Mouse (Mus musculus) heart, postnatal 0 days (tissue): Measurements from ENCODE around the gene Cers6. TPM values are rescaled to one million over a fixed set of nuclear protein-coding genes. Genes with fewer than 3 reads are reported as not detected.

Experiments
- ATAC-seq: fragments of 200-750 bp; cut with Nextera tagmentation; 2 replicates; pipeline ENCODE4 v1.8.0; 2017; ENCODE audit warnings: low read depth, moderate number of reproducible peaks, moderate library complexity; ENCODE audit not compliant: insufficient read depth
- DNase-seq: peaks from one replicate; pipeline ENCODE4 v3.0.0-alpha.2; 2016; ENCODE audit warnings: low spot score
- H3K27ac ChIP-seq: fragments of 300-500 bp; sonication (generic); 2 replicates; pipeline ENCODE4 v1.5.1; 2014; ENCODE audit warnings: low read depth, mild to moderate bottlenecking
- H3K27me3 ChIP-seq: fragments of 300-500 bp; sonication (generic); 2 replicates; pipeline ENCODE4 v1.6.1; 2014; ENCODE audit warnings: low read length, mixed read lengths; ENCODE audit not compliant: control insufficient read depth, insufficient read depth
- H3K36me3 ChIP-seq: fragments of 300-500 bp; sonication (generic); replicated peaks from 2 replicates; pipeline ENCODE4 v1.6.1; 2014; ENCODE audit warnings: low read length, mixed read lengths; ENCODE audit not compliant: control insufficient read depth, insufficient read depth
- H3K4me1 ChIP-seq: fragments of 300-500 bp; sonication (generic); 2 replicates; pipeline ENCODE4 v1.6.1; 2014; ENCODE audit warnings: antibody characterized with exemption; ENCODE audit not compliant: control insufficient read depth, insufficient read depth
- H3K4me2 ChIP-seq: fragments of 300-500 bp; sonication (generic); 2 replicates; pipeline ENCODE4 v1.6.1; 2014; ENCODE audit warnings: low read depth, mild to moderate bottlenecking, low read length, moderate library complexity
- H3K4me3 ChIP-seq: fragments of 300-500 bp; sonication (generic); 2 replicates; pipeline ENCODE4 v1.5.1; 2014; ENCODE audit warnings: low read depth, low read length
- H3K9ac ChIP-seq: fragments of 300-500 bp; sonication (generic); replicated peaks from 2 replicates; pipeline ENCODE4 v1.6.1; 2014; ENCODE audit warnings: low read depth, low read length, mixed read lengths
- H3K9me3 ChIP-seq: fragments of 300-500 bp; sonication (generic); replicated peaks from 2 replicates; pipeline ENCODE4 v1.6.1; 2016; ENCODE audit warnings: low read length; ENCODE audit not compliant: control insufficient read depth
- CTCF ChIP-seq: IDR thresholded peaks from 2 replicates; pipeline ENCODE4 v1.5.1; 2016; ENCODE audit warnings: antibody characterized with exemption, control low read depth, low read depth
- EP300 ChIP-seq: IDR thresholded peaks from 2 replicates; pipeline ENCODE4 v1.6.1; 2016; ENCODE audit warnings: antibody characterized with exemption, low read depth
- WGBS: fragments of 180-500 bp; shearing (Covaris S2); extraction: QIAGEN DNeasy Blood & Tissue Kit; methylation state at CpG from one replicate; pipeline ENCODE4 v1.1.7; 2014; 5-methylcytosine and 5-hydroxymethylcytosine counted together
- polyA plus RNA-seq: library from polyadenylated mRNA; unstranded; fragments of >200 nt; fragmentation: Nextera tagmentation; extraction: Ambion mirVana; gene quantifications from 2 replicates; pipeline ENCODE4 v1.2.1, GENCODE M21; 2015
- total RNA-seq: library from RNA; depleted of rRNA; stranded (reverse); fragments of >200 nt; gene quantifications from 2 replicates; pipeline ENCODE4 v1.2.3, GENCODE M21; 2014; ENCODE audit warnings: low replicate concordance

Cers6 gene
- total and polyA plus RNA-seq, 2 experiments from 2014 or later: 8.5 to 36.0 TPM

DNA sequence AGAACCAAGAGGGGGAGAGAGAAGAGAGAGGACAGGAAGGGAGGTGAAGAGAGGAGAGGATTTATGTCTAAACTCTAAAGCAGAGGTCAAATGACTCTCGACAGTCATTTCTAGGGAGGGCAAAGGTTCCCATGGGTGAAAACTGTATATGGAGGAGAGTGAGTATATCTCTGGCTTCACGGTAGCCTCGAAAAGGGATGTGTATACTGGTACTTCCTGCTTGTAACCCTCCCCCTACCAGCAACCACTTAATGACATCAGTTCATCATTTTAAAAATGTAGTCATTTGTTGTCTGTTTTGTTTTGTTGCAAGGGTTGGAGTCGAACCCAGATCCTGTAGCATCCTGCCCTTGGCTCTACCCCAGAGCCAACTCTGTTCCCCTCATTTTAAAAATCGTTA lies 17.9 kb upstream of the Cers6 start:
- Histone ChIP-seq H3K4me3 (no peak overlapping the region), H3K4me2 (no peak overlapping the region), H3K27me3 (no peaks in the 10 kb centered on the region), H3K9me3 (no peaks in the 10 kb centered on the region), H3K36me3 (no peaks in the 10 kb centered on the region), H3K4me1 (no peaks in the 10 kb centered on the region), H3K27ac (no peak overlapping the region), H3K9ac (no peak overlapping the region)
- no peak for TF ChIP-seq EP300
- TF ChIP-seq CTCF: no peak
- 78% methylated on average over 5 of the region's 5 CpGs for WGBS
- ATAC-seq: no peak
- DNase-seq: no peak

DNA sequence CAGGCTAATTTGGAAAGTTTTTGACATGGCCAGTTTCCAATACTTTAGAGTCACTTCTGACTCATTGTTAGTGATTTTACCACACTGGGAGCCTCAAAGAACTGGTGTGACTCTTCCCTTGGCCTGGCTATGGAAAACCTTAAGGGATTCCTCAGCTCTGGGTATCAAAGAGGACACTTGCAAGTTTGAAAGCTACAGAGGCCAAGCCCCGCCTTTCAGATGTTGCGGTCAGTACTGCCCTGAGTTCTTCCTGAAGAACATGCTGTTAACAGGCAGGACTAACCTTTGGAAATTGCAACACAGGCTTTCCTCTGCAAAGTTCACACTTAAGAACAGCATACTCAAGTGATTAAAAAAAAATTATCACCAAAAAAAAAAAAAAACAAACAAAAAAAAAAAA lies 16.7 kb upstream of the Cers6 start:
- TF ChIP-seq EP300 (no peak), CTCF (no peak)
- Histone ChIP-seq H3K36me3 (no peaks in the 10 kb centered on the region), H3K27me3 (no peaks in the 10 kb centered on the region), H3K27ac (no peak overlapping the region), H3K4me2 (no peak overlapping the region), H3K4me1 (no peaks in the 10 kb centered on the region), H3K4me3 (no peak overlapping the region), H3K9me3 (no peaks in the 10 kb centered on the region), H3K9ac (no peak overlapping the region)
- ATAC-seq (no peak), DNase-seq (no peak)
- 74% methylated on average over 2 of the region's 2 CpGs for WGBS

DNA sequence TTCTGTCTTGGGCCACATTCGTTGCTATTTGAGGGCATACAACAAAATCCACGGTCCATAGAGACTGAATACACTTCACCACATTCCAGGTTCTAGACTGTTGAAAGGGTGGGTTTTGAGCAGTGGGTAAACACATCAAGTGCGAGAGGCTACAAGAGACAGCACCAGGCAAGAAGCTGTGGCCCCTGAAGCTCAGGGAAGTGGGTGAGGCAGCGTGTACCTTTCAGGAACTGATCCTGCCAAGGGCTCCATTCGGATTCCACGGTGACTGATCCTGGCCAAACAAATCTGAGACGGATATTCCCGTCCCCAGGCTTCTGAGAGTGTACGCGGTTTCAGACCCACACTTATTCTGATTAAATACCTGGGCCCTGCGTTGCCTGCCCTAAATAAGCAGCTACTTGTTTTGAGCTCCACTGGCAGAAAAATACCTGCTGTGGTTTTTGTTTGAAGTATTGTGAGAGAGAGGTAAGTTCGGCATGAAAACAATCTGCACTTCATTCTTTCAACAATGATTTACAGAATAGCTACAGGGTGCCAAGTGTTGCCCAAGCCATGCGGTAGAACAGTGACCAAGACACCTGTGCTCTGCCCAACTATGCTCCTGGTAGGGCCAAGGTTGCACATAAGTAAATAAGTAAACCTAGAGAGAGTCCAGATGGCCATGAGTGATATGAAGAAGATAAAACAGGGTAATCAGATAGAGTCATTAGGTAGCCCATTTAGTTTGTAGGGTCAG lies 16.1 kb upstream of the Cers6 start:
- no peak for DNase-seq
- ATAC-seq: no peak
- no peaks in the 10 kb centered on the region for H3K27me3 ChIP-seq
- H3K4me1 ChIP-seq: no peaks in the 10 kb centered on the region
- H3K27ac ChIP-seq: no peak overlapping the region
- H3K9ac ChIP-seq: no peak overlapping the region
- no peak overlapping the region for H3K4me3 ChIP-seq
- TF ChIP-seq CTCF: no peak
- no peak for TF ChIP-seq EP300
- H3K36me3 ChIP-seq: no peaks in the 10 kb centered on the region
- 77% methylated on average over 13 of the region's 13 CpGs for WGBS
- no peaks in the 10 kb centered on the region for H3K9me3 ChIP-seq
- no peak overlapping the region for H3K4me2 ChIP-seq

DNA sequence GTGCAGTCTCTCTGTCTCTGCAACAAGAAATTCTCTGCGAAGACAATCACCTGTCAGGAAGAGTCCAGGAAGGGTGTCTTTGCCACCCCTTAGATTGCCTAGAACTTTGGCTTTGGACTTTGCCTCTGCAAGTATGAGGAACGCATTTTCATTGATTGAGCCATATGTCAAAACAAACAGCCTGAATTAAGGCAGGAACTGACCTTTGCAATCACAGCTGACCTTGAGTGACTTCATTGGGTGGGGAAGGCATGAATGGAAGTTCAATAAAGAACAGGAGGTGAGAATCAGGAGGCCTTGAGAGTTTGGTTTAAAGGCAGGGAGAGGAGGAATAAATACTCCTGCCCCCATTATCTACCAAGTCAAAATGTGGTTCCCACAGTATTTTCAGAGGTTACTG lies 850 bp upstream of the Cers6 start:
- no peak for ATAC-seq
- WGBS: 60% methylated on average over 2 of the region's 2 CpGs
- Histone ChIP-seq H3K9ac (no peak overlapping the region), H3K27me3 (no peaks in the 10 kb centered on the region), H3K36me3 (no peaks in the 10 kb centered on the region), H3K4me1 (peaks cover 15% of the 10 kb centered on the region), H3K9me3 (no peaks in the 10 kb centered on the region), H3K27ac (no peak overlapping the region), H3K4me2 (peak overlapping the region; percentile 100; the same call in 1 of the 2 replicates), H3K4me3 (no peak overlapping the region)
- DNase-seq: no peak
- TF ChIP-seq CTCF (no peak), EP300 (no peak)

DNA sequence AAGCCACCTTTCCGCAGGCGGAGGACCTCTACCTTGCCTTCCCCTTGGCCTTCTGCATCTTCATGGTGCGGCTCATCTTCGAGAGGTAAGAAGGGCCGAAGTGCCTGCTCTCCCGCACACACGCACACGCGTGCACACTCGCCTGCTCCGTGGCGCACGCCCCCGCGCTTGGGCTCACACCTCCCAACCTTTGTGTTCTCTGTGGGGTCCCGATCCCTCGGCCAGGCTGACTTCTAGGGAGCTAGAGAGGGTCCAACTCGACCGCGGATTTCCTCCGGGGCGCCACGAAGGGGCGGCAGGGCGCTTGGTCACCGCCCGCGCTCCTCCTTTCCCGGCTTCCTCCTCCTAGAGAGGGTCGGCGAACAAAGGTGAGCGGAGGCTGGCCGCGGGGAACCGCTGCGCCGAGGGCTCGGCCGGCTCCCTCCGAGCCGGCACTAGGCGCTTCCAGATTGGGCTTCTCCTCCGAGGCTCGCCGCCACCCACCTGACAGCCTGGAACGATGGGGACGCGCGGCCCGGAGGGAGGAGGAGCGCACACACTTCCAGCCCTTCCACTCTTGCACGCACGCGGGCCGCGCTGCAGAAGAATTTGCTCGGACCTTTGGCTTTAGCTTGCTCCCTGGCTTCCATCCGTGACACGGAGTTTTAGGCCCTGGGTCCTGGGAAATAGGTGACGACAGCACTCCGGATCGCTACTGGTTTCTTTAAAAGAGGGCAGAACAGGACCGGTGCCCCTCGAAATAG lies 651 bp downstream of the Cers6 start:
- DNase-seq (peak; percentile 46), ATAC-seq (peak; percentile 47)
- TF ChIP-seq EP300: no peak
- no peak for TF ChIP-seq CTCF
- H3K9ac ChIP-seq: peak overlapping the region; percentile 74
- peak overlapping the region; percentile 82 for H3K27ac ChIP-seq
- WGBS: 1% methylated on average over 64 of the region's 64 CpGs
- peak overlapping the region; percentile 96 for H3K4me3 ChIP-seq
- H3K27me3 ChIP-seq: no peaks in the 10 kb centered on the region
- H3K4me2 ChIP-seq: peak overlapping the region; percentile 100
- H3K36me3 ChIP-seq: no peaks in the 10 kb centered on the region
- H3K9me3 ChIP-seq: no peaks in the 10 kb centered on the region
- H3K4me1 ChIP-seq: peaks cover 15% of the 10 kb centered on the region
